14 mouse cellular contexts compared by ENCODE assay signal in the genomic region with DNA sequence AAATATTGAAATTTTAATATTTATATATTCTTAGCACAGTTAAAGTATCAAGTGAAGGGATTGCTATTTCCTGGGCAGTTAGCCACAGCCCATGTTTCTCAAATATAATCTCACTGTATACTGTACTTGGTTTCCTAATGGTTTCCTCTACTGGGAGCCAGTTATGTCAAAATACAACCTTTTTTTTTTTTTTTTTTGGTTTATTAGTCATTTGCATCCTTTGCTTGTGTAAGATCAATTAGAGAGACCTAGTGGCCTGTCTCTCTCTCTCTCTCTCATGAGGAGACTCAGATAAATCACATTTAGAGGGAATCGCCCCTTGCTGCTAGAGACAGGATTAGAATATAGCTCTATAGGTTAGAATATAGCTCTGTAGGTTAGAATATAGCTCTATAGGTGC.
"Had no signal": no experiment of that assay in that cellular context is flagged by ENCODE, and none has a peak within 500 bp of the region (broad histone marks: within the 10 kb centered on the region; RNA-seq: fewer than 3 reads in every experiment).

No protein-coding gene starts in this region.

- H3K9ac ChIP-seq: intestine, embryonic 15.5 days; limb, embryonic 13.5 days; liver, embryonic 13.5 days had no signal

- H3K36me3 ChIP-seq: intestine, embryonic 15.5 days; limb, embryonic 10.5 days; limb, embryonic 13.5 days; liver, embryonic 13.5 days had no signal

- ATAC-seq: intestine, embryonic 15.5 days had no signal

- H3K4me2 ChIP-seq: intestine, embryonic 15.5 days; liver, embryonic 13.5 days; midbrain, embryonic 11.5 days had no signal

- H3K4me1 ChIP-seq: liver, embryonic 13.5 days had no signal

- H3K27ac ChIP-seq: intestine, embryonic 15.5 days; kidney, postnatal 0 days; layer of hippocampus, adult 2 months; limb, embryonic 13.5 days; liver, embryonic 13.5 days had no signal

- H3K9me3 ChIP-seq: intestine, embryonic 15.5 days; limb, embryonic 10.5 days; limb, embryonic 13.5 days; liver, embryonic 13.5 days had no signal

- H3K4me3 ChIP-seq: intestine, embryonic 15.5 days; layer of hippocampus, adult 2 months; limb, embryonic 10.5 days; limb, embryonic 13.5 days; liver, embryonic 13.5 days had no signal

- DNase-seq: kidney, adult 11 months; kidney, adult 8-10 months; kidney, postnatal 25 days; layer of hippocampus, adult 9-11 months; liver, embryonic 13.5 days; lung, postnatal 10 days; thymus, adult 18-20 months; thymus, postnatal 36 days had no signal

- H3K27me3 ChIP-seq: intestine, embryonic 15.5 days; limb, embryonic 13.5 days; liver, embryonic 13.5 days had no signal
